Mouse (Mus musculus): Measurements from ENCODE around the gene Bin2. TPM values are rescaled to one million over a fixed set of nuclear protein-coding genes. Genes with fewer than 3 reads are reported as not detected.

Gene Bin2
- polyA plus RNA-seq (2012; rRNA removed) = 4.5 and 9.9 TPM in 2 replicates

DNA sequence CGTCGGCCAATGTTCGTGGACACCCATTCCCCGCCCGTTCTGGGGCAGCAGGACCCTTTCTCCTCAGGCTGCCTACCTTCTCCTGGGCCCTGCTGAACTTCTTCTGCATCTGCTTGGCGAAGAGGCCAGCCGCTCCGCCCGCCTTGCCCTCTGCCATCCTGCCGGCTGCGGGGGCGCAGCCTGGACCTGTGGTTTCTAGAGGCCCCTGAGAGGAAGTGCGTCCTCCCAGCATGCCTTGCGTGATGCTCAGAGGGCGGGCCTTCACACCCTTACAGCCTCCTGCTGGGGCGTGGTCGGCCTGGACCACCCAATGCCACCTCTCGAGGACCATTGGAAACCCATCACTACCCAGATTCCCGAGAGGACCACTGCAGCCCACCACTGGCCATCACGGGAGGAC is at the start of gene Bin2:
Gene Bin2, minus strand, starts transcription at position 217 of the 400 bp plus-strand sequence.
- no peak for DNase-seq (ENCODE audit: low read depth, low spot score)

DNA sequence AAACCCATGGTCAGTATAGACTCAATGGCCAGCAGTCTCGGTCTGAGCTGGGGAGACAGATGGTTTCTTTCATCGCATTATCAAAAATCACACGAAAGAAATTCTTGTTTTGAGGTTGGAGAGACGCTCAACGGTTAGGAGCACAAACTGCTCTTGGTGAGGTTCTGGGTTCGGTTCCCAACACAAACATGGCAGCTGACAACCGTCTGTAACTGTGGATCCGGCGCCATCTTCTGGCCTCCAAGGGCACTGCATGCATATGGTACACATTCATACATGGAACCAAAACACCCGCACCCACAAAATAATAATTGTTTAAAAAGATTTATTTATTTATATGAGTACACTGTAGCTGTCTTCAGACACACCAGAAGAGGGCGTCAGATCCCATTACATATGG is 49.2 kb upstream of the Bin2 start:
- no peak for DNase-seq (ENCODE audit: low read depth, low spot score)
- 84% methylated on average over 11 of the region's 11 CpGs for WGBS

More for the DNA sequence above, at the start of gene Bin2:
- WGBS = 77% methylated on average over 20 of the region's 20 CpGs

DNA sequence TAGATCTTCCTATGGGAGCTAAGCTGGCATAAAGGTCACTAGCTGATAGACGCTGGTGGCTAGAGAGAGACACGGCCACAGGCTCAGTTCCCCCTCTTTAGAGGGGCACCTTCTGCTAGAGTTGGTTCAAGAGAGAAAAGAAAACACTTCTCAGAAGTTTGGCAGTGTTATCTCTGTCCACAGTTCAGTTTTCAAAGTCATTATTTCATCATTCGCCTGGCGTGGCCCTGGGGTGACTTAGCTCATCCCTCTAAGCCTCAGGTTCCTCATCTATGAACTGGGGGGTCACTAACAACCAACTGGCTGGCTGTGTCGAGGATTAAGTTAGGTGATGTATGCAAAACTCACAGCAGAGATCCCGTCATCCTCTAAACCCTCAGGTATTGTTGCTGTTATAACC is 48.6 kb upstream of the Bin2 start:
- no peak for DNase-seq (ENCODE audit: low read depth, low spot score)
- WGBS = 87% methylated on average over 6 of the region's 6 CpGs

DNA sequence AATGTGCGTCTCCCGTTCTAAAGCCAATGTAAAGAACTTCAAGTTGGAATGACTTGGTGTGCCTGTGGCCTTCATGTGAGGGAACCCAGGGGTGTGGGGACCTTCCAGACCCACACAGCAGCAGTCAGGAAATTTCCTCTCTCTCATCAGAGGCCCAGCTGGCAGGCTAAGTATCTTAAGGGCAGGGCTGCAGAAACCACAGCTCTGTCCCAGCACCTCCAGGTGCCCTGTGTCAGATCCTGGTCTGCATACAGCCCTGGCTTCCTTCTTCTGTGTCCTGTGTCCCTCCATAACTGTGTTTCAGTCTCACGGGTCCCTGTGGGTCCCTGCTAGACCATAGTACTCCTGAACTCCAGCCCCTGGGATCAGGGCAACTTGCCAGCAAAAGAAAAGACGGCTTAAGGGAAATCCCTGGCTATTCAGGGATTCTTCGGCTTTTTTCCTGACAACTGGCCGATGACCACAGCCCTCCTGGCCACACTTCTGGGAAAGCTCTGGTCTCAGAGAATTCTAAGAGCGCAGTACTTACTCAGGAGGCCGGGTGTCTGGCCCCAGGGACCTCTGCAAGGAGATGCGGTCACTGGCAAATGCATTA is 46.1 kb upstream of the Bin2 start:
- 74% methylated on average over 9 of the region's 9 CpGs for WGBS
- no peak for DNase-seq (ENCODE audit: low read depth, low spot score)

DNA sequence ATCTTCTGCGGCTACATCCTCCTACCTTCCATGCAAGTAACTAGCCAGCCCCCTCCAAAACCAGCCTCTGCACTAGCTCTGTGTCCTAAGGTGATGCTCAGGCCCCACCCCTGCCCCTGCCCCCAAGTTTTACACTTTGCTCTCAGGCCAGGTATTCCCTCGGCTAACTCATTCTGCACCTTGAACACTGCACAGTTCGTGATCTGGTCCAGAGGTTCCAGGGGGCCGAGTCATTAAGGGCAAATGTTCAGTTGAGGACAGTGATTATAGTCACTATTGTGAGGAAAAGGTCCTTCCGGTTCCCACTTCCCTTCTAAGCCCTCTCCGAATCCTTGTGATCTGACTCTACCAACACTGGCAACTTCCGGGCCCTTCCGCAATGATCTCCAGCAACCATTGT is 45.1 kb upstream of the Bin2 start:
- DNase-seq (ENCODE audit: low read depth, low spot score) = no peak
- WGBS = 91% methylated on average over 8 of the region's 8 CpGs

DNA sequence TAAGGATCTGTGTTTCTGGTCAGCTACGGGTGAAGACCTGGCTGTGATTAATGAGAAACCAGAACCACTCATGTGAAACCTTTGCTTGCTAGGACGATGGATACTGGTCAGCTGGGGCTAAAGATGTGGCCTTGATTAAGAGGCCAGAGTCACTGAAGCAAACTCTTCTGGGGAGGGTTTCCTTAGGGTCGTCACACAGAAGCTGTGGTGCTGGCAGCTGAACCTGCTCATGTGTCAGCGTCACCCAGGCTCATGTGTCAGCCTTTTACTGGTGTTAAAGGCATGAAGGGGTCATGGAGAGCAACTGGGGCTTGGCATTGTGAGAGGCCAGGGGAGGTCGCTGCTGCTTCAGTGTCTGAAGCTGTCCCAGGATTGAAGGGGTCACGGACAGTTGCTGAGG is 41.5 kb upstream of the Bin2 start:
- no peak for DNase-seq (ENCODE audit: low read depth, low spot score)
- WGBS = 83% methylated on average over 6 of the region's 6 CpGs

DNA sequence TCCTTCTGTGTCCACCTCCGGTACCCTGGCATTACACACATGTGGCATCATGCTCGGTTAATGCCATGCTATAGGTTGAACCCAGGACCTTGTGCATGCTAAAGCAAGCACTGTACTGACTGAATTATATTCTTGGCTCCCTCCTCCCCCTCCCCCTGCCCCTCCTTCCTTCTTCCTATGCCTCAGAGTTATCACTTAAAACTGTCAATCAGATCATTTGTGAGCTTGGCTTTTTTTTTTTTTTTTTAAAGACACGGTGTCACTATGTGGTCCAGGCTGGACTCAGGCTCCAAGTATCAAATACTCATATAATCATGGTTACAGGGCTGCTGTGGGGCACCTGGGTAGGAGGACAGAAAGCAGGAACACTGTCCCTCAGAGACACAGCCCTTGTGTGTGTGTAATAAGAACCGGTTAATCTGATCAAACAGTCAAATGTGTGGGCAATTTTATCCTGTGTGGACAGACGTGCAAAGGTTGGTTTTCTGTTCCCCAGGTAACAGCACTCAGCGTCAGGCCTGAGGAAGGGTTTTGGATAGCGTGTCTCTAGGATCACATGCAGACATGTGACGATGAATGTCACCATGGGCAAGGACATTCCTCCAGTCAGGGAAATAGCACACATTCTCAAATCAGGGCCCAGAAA is 39.2 kb upstream of the Bin2 start:
- WGBS = 50% methylated on average over 8 of the region's 8 CpGs
- DNase-seq (ENCODE audit: low read depth, low spot score) = no peak

DNA sequence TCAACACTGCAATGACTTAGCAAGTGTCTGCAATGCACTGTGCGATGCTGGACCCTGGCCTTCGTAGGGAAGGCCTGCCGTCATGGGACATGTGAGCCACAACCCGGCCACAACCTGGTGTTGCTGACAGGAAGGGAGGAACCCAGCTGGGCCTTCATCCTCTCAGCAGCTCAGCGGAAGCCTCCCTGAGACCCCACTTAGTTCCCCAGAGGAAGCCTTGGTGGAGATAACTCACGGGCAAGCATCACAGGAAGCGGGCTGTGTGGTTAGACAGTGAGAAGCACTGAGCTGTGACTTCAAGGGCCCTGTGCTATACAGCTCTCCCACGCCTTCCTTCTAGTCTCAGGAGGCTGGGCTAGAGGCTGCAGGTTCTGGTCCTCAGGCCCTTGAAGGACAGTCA is 36.9 kb upstream of the Bin2 start:
- 81% methylated on average over 8 of the region's 8 CpGs for WGBS
- DNase-seq (ENCODE audit: low read depth, low spot score) = no peak

DNA sequence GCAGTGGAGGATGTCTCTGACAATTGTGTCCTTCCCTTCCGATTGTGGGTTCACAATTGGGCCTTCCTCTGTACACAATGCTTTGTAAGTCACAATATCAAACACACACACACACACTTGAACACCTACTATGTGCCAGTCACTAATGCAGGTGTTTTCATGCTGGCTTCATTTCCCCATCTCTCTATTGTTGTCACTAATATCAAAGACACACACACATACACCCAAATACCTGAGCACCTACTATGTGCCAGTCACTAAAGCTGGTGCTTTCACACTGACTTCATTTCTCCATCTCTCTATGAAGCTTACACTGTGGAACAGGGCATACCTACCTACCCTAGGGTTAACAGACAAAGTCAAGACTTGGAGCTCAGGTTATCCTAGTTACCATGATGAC is 36.0 kb upstream of the Bin2 start:
- WGBS = 70% methylated on average over 1 of the region's 1 CpGs

DNA sequence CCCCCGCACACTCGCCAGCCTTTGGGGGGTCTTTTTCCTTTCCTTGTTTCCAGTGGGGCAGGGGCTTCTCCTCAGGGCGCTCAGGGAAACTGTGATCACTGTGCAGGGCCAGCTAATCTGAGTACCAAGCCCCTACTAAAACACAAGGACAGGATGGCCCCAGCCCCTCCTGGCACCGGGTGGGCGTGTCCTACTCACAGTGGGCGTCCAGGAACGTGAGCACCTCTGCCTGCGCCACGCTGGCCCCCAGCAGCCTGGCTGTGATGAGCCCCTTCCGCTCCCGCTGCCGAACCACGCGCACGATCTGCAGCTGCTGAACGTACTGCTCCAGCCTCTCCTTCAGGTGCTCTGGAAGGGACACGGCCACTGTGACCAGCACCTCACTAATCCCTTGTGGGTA is 34.6 kb upstream of the Bin2 start:
- 70% methylated on average over 17 of the region's 17 CpGs for WGBS
- DNase-seq (ENCODE audit: low read depth, low spot score) = no peak

More for the DNA sequence above, 36.0 kb upstream of the Bin2 start:
- DNase-seq (ENCODE audit: low read depth, low spot score) = no peak

DNA sequence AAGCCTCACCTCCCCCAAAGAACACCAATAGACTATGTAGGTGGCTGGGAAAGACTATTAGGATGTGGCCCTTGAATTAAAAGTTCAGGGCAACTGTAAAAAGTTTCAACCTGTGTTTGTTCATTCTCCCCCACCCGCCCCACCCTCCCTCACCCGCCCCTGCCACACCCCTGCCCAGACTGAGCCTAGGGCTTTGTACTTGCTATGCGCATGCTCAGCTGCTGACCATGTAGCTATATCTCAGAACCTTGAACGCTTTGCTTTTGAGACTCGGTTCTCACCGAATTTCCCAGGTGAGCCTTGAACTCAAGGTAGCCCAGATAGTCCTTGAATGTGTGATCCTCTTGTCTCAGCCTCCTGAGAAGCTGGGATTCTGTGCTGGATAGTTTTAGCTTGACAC is 32.5 kb upstream of the Bin2 start:
- 32% methylated on average over 6 of the region's 6 CpGs for WGBS
- no peak for DNase-seq (ENCODE audit: low read depth, low spot score)

DNA sequence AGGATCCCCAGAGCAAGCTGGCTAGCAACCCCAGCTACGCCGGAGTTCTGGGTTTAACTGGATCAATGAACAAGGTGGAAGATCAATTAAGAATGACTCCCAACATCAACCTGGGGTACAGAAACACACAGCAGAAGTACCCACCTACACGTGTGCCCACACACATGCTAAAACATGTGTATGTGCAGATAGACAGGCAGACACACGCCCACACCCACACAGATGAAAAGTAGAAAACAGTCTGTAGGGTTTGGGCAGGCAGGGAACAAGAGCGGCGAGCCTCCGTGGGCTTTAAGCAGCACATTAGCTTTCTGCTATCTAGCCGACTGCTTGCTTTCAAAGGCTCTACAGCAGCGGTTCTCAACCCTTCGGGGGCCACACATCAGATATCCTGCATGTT is 31.8 kb upstream of the Bin2 start:
- no peak for DNase-seq (ENCODE audit: low read depth, low spot score)
- WGBS = 42% methylated on average over 10 of the region's 10 CpGs

DNA sequence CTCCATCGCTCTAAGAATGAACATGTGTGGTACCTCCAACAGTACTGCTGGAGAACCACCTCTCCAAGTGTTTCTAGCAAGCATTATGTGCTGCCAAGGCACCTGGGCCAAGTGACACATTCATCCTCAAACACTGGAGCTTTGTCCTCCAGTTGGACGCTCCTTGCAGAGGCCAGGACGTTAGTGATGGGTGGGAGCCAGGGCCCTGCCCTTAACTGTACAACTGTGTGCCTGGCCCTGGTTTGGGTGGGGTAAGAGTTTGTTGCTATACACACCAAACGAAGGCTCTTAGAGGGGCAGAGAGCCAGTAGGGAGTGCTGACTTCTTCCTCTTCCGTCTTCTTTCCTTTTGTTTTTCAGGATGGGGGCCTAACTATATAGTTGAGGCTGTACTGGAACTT is 31.1 kb upstream of the Bin2 start:
- no peak for DNase-seq (ENCODE audit: low read depth, low spot score)
- WGBS = 20% methylated on average over 5 of the region's 5 CpGs

DNA sequence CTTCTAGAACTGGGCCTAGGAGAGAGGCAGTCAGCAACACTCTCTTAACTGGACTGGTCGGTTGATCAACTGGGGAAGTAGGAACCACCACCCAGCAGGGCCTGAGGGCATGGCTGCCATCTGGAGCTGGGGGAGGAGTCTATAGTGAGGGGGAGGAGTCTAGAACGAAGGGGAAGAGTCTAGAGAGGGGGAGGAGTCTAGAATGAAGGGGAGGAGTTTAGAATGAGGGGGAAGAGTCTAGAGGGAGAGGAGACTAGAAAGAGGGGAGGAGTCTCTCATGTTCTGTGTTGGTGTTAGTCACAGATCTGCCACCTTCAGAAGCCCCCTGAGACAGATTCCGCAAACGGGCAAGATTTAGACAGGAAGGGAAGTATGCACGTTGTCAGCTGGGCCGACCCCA is 30.0 kb upstream of the Bin2 start:
- DNase-seq (ENCODE audit: low read depth, low spot score) = no peak
- WGBS = 62% methylated on average over 6 of the region's 6 CpGs

DNA sequence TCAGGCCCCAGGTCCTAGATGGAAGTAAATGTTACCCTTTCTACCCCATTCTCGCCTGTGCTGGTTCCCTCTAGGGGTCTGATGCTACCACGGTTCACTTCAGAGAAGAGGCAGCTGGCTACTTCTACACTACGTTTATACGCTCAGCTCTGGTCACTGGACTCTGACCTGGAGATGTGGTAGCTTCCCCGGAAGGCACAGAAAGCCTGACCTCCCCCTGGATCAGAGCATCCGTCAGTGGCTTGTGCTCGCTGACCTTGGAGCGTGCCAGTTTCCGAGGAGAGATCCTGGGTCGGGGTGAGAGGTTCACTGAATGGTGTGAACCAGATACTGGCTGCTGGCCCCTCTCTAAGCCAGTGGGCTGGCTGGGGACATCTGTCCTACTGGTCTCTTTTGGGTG is 28.7 kb upstream of the Bin2 start:
- WGBS = 87% methylated on average over 10 of the region's 10 CpGs

DNA sequence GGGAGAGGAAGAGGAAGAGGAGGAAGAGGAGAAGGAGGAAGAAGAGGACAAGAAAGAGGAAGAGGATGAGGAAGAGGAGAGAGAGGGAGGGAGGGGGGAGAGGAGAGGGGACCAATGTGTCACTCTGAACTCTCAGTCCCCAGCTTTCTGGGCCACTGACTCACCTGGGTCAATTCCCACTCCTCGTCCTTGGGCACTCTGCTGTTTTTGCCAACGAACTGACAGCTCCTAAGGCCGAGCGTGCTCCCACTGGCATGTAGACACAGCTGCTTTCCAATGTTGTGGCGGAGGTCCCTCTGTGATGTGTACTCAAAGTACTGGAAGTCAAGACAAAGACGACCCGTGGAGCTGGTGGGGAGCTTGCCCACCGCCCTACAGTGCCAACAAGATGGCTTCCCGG is 25.1 kb upstream of the Bin2 start:
- DNase-seq (ENCODE audit: low read depth, low spot score) = no peak

More for the DNA sequence above, 28.7 kb upstream of the Bin2 start:
- DNase-seq (ENCODE audit: low read depth, low spot score) = no peak

DNA sequence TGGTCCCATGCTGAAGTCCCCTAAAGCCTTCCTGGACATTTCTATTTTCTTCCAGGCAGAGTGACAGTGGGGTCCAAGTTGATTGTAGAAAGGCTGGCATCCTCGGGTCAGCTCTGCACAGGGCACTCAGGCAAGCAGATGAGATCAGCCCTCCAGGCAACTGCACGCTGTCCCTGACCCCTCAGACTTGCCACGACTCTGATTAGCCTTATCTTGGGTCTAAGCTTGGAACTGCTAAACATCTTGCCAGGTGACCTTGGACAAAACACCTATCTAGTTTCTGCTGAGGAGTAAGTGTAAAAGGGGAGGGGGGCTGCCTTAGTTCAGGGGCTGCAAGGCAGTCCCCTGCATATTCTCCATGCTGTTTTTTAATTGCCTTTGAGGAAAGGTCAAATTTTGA is 22.6 kb upstream of the Bin2 start:
- 67% methylated on average over 3 of the region's 3 CpGs for WGBS
- DNase-seq (ENCODE audit: low read depth, low spot score) = no peak

More for the DNA sequence above, 25.1 kb upstream of the Bin2 start:
- 92% methylated on average over 9 of the region's 9 CpGs for WGBS

DNA sequence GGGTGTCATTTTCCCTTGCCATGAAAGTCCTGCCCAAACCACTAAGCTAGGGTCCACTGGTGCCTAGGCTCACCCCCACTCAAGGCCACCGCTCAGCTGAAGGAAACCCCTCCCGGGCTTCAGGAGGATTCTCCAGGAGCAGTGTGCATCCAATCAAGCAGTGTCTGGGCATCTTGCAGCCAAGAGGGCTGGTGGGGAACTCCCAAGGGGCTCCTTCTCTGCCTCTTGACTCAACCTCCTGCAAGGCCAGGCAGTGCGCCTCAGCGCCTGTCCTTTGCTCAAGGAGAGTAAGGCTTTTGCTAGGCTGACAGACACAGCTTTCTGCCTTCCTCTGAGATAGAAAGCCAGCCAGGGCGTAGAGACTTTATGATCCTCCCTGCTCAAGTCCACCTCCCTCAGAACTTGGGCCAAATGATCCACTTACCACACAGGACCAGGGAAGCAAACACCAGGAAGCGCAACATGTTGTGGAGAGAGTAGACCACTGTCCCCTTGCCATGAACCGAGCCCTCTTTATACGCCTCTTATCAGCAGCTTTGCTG is 18.1 kb upstream of the Bin2 start, which contains the start of gene Cela1:
Gene Cela1, minus strand, starts transcription at position 492 of the 542 bp plus-strand sequence.
- WGBS = 23% methylated on average over 8 of the region's 8 CpGs
- no peak for DNase-seq (ENCODE audit: low read depth, low spot score)

DNA sequence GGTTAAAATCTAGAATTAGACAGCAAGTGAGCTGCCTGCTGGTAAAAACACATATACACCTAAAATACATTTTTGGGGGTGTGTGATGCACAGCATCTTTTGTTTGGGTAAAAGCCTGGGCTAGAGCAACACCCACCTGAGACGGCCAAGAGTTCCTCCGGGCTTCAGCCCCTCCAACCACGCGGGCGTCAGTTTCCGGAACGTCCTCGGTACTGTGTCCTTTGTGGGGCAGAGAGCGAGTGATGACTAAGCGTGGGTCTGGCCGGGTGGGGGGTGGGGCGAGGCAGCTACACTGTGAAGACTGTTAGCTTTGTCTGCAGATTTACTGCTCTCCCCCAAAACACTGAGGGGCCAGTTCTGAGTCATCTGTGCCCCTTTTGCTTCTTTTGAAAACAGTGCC is 17.6 kb upstream of the Bin2 start:
- no peak for DNase-seq (ENCODE audit: low read depth, low spot score)
- WGBS = 6% methylated on average over 12 of the region's 12 CpGs

DNA sequence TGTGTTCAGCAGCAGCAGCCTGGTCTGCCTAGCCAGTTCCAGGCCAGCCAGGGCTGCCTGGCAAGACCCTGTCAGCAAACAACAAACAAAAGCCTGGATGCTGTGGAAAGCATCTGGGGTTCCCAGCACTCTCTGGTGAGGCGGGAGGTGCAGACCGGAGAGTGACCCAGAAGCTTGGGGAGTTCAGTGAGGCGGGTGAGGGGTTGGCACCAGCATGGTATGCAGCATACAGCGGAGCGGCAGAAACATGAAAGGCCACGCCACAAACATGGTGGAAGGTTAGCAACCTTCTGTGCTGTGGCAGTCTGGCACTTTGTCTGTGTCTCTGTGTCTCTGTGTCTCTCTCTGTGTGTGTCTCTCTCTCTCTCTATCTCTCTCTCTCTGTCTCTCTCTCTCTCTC is 17.1 kb upstream of the Bin2 start:
- 63% methylated on average over 6 of the region's 6 CpGs for WGBS
- DNase-seq (ENCODE audit: low read depth, low spot score) = no peak

DNA sequence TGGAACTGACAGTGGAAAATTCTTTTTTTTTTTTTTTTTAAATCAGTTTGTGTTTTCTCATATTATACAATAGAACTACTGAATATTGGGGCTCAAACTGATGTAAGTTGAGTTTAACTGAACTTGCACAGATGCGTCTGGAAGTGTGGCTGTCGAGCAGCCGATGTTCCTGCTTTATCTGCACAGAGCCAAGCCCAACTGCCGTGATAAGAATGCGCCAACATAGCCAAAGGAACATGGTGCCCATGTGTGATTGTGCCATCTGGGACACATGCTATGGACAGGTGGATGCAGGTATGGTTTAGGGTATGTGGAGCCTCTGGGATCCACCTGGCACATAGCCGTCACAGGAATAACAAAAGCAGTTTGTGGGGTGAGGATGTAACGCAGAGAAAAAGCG is 16.5 kb upstream of the Bin2 start:
- WGBS = 51% methylated on average over 8 of the region's 8 CpGs
- no peak for DNase-seq (ENCODE audit: low read depth, low spot score)
